Mouse (Mus musculus): ENCODE results near the gene Lrrc3. TPM values are rescaled to one million over a fixed set of nuclear protein-coding genes. Genes with fewer than 3 reads are reported as not detected.

The Lrrc3 gene
- total RNA-seq, 2 experiments from 2014 or later = 9.5 to 9.8 TPM

- H3K4me3 ChIP-seq = no peak overlapping the region
- intact Hi-C loops (cut with DNase I) = loop anchor here (5.0 kb wide), 1 partner anchor 67 kb away; the partner anchor contains the start of genes Gm19668 and Gm9639
- no peak for DNase-seq (ENCODE audit: extremely low spot score in 1 of 2, low spot score in 2 of 2)
- no peak for TF ChIP-seq CTCF (IDR thresholded peaks at IDR 0.05)
- H3K27ac ChIP-seq = no peak overlapping the region
Observed at GRCm38 (mm10) chr10:77864067-77864761, 38.1 kb downstream of the Lrrc3 start.

GRCm38 (mm10) chr10:77861675-77862074 lies 40.7 kb downstream of the Lrrc3 start, which contains the start of gene Gm3285:
Gene Gm3285, plus strand, starts transcription at chr10:77861975.
- DNase-seq (ENCODE audit: extremely low spot score in 1 of 2, low spot score in 2 of 2) = no peak
- intact Hi-C loops (cut with DNase I) = loop anchor here (5.0 kb wide), 1 partner anchor 64 kb away; the partner anchor contains the start of genes Gm19668 and Gm9639
- no peak for TF ChIP-seq CTCF (IDR thresholded peaks at IDR 0.05)
- no peak within 1 kb of the TSS for H3K27ac ChIP-seq
- no peak within 1 kb of the TSS for H3K4me3 ChIP-seq

DNA sequence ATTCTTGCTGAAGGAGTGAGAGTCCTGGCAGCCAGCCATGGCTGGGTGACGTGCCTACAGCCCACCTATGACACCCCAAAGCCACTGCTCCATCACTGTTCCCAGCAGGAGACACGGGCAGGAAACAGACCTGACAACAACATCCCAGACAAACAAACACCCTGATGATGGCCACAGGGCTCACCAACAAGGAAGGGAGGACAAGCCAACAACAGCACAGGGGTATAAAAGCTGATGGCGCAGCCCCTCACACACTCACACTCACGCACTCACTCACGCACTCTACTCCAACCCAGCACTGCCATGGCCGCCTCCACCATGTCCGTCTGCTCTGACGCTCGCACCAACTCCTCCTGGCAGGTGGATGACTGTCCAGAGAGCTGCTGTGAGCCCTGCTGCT lies 49.8 kb downstream of the Lrrc3 start, which contains the start of gene Gm10318:
TSS of gene Gm10318 (plus strand) at position 301 of the 400 bp plus-strand sequence.
- no peak for DNase-seq (ENCODE audit: extremely low spot score in 1 of 2, low spot score in 2 of 2)
- intact Hi-C loops (cut with DNase I) = no loop called here

More for the DNA sequence above, 49.8 kb downstream of the Lrrc3 start, which contains the start of gene Gm10318:
- no peak for TF ChIP-seq CTCF (IDR thresholded peaks at IDR 0.05)
- Histone ChIP-seq H3K4me3 (no peak within 1 kb of the TSS), H3K27ac (no peak within 1 kb of the TSS)

Other genes starting within 250 kb of the Lrrc3 start
- under 1 TPM; 0.18 to 0.21 TPM for gene Tspear, start 216.0 kb downstream of the Lrrc3 start, total RNA-seq (2021)
- not detected for gene Gm19402, start 211.8 kb downstream of the Lrrc3 start, total RNA-seq (2021)
- not detected for gene Gm9508, start 205.3 kb downstream of the Lrrc3 start, total RNA-seq (2021)
- not detected for gene Gm10272, start 195.9 kb downstream of the Lrrc3 start, total RNA-seq (2021)
- not detected for gene Gm10024, start 191.1 kb downstream of the Lrrc3 start, total RNA-seq (2021)
- gene Gm10142, start 186.7 kb downstream of the Lrrc3 start, total RNA-seq (2021) = not detected
- gene Krtap12-1, start 181.9 kb downstream of the Lrrc3 start, total RNA-seq (2021) = not detected
- not detected for gene Gm10100, start 176.1 kb downstream of the Lrrc3 start, total RNA-seq (2021)
- not detected for gene Gm18596, start 159.9 kb downstream of the Lrrc3 start, total RNA-seq (2021)
- gene Gm9736, start 151.2 kb downstream of the Lrrc3 start, total RNA-seq (2021) = not detected
- gene Gm3233, start 142.9 kb downstream of the Lrrc3 start, total RNA-seq (2021) = not detected
- gene Gm3238, start 131.2 kb downstream of the Lrrc3 start, total RNA-seq (2021) = not detected
- not detected for gene Gm7138, start 125.6 kb downstream of the Lrrc3 start, total RNA-seq (2021)
- not detected for gene Gm3250, start 120.0 kb downstream of the Lrrc3 start, total RNA-seq (2021)
- not detected for gene Gm7137, start 114.3 kb downstream of the Lrrc3 start, total RNA-seq (2021)
- gene Gm9639, start 107.5 kb downstream of the Lrrc3 start, total RNA-seq (2021) = not detected
- gene Gm19668, start 103.4 kb downstream of the Lrrc3 start, total RNA-seq (2021) = not detected
- not detected for gene Gm9507, start 90.7 kb downstream of the Lrrc3 start, total RNA-seq (2021)
- gene Gm2696, start 87.9 kb downstream of the Lrrc3 start, total RNA-seq (2021) = not detected
- gene Krtap10-4, start 75.4 kb downstream of the Lrrc3 start, total RNA-seq (2021) = not detected
- gene Krtap10-10, start 66.6 kb downstream of the Lrrc3 start, total RNA-seq (2021) = not detected
- not detected for gene Gm36176, start 55.7 kb downstream of the Lrrc3 start, total RNA-seq (2021)
- not detected for gene Gm10318, start 49.7 kb downstream of the Lrrc3 start, total RNA-seq (2021)
- not detected for gene Gm3285, start 40.6 kb downstream of the Lrrc3 start, total RNA-seq (2021)
- 10 to 100 TPM; 44.7 to 50.3 TPM for gene Trpm2, start 68.0 kb upstream of the Lrrc3 start, total RNA-seq (2021)
- 10 to 100 TPM; 33.9 to 34.0 TPM for gene 1810043G02Rik, start 76.0 kb upstream of the Lrrc3 start, total RNA-seq (2021)
- gene Pfkl, start 107.5 kb upstream of the Lrrc3 start, total RNA-seq (2021) = 100 to 1,000 TPM; 141 to 149 TPM
- gene Dnmt3l, start 139.4 kb upstream of the Lrrc3 start, total RNA-seq (2021) = under 1 TPM in 1 of 2 experiments, not detected in 1; 0.54 TPM
- under 1 TPM in 1 of 2 experiments, not detected in 1; 0.56 TPM for gene Aire, start 141.1 kb upstream of the Lrrc3 start, total RNA-seq (2021)
- gene Icosl, start 166.8 kb upstream of the Lrrc3 start, total RNA-seq (2021) = 1 to 10 TPM; 3.5 to 3.6 TPM

Data from left cerebral cortex, adult 2 months (tissue).